Mouse (Mus musculus) megakaryocyte, adult 5-6 weeks (primary cell): ENCODE results near the gene Hdac9. TPM values are rescaled to one million over a fixed set of nuclear protein-coding genes. Genes with fewer than 3 reads are reported as not detected.

Source experiments
- ATAC-seq: 2 replicates; pipeline ENCODE4 v1.8.0; 2016; ENCODE audit warnings: mild to moderate bottlenecking, inconsistent platforms; ENCODE audit not compliant: poor library complexity, severe bottlenecking
- total RNA-seq, 2 experiments: library from RNA; stranded (forward) in 1 of 2; stranded (reverse) in 1 of 2; fragments of 153-499, 151-499 nt in 1 of 2; fragments of 221-1000, 200-1000 nt in 1 of 2; gene quantifications; 2 replicates each; pipeline versions ENCODE4 v1.2.3 to v1.2.4; 2015 to 2017

Gene Hdac9
- total RNA-seq (2015) (10.8 and 12.5 TPM in 2 replicates), total RNA-seq (2017) (16.0 and 16.2 TPM in 2 replicates)

GRCm38 (mm10) chr12:34916995-34917394 lies at the start of gene Hdac9:
Gene Hdac9 (minus strand): TSS chr12:34917095.
- ATAC-seq = no peak

DNA sequence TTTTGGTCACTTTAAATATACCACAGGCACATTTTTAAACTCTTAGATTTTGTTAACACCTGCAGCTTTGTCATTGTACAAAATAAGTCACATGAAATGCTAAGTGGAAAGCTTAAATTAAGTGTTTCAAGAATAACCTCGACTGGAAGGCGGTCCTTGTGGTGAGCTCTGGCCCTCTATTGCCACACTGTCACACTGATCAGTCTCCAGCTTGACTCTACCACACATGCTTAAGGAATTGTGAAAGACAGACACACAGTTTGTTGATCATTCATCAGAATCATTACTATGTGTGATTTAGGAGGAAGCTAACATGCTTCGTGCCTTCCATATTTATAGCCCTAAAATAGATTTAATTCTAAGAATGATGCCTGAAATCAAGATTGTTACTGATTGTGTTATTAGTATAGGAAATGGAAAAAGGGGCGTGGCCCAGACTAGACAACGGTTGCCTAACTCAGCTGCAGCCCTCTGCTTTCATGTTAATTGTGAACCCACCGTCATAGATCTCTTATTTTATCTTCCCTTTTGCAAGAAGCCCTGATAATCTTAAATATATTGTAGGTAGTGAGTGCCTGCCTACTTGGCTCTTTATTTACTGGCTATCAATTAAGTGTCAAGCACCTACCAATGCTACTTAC lies 32.3 kb upstream of the Hdac9 start:
- peak; percentile 64 for ATAC-seq

DNA sequence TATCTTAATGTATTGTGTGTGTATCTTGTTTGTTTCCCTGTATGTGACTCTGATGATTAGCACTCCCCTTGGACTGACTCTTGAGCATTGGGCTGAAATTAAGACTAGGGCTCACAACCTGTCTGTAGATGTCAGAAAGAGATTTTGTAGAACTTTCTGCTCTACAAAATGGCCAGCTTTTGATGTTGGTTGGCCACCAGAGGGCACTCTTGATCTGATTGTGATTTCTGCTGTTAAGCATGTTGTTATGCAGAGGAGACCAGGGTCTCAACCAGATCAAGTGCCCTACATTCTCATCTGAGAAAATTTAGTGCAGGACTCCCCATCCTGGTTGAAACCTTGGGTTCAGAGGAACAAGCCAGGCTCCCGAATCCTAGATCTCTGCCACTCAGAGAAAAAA lies 21.0 kb upstream of the Hdac9 start:
- ATAC-seq = no peak

DNA sequence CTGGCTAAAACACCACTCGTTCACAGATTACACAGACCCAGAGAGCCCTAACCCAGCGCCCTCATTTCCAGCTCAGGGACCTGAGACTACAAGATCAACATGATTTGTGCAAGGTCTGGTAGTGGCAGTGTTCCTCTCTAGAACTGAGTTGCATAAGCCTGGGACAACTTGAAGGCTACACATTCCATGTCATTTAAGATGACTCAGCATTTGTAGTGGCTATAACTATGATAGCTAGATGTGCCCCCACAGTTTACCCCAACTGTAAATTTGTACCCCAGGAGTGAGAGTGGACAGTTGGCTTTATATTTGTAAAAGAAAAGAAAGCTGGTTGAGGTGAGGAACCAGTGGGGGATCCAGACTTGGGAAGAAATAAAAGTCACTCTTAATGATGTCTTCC lies 8.9 kb downstream of the Hdac9 start:
- no peak for ATAC-seq

- no peak for ATAC-seq
Observed at GRCm38 (mm10) chr12:34907506-34907850, 9.4 kb downstream of the Hdac9 start.

GRCm38 (mm10) chr12:34906704-34907505 lies 10.0 kb downstream of the Hdac9 start:
- no peak for ATAC-seq

GRCm38 (mm10) chr12:34906376-34906703 lies 10.6 kb downstream of the Hdac9 start:
- ATAC-seq = no peak

DNA sequence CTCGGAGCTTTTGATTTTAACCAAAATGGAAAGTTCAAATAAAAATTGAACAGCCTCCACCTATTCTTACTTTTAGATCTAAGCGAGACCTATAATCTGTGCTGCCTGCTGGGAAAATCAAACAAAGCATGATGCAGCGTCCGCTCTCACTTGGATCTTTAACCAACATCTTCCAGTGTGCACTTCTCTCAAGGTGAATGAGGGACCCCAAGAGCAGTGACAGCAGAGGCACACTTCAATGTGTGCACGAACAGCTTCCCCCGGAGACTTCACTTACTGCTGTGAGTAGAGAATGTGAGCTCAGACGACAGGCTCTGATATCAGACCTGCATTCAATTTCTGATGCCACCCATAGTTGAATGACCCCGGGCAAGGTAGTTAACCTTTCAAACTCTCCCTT lies 16.7 kb downstream of the Hdac9 start:
- no peak for ATAC-seq

- no peak for ATAC-seq
Observed at GRCm38 (mm10) chr12:34894867-34895266, 22.0 kb downstream of the Hdac9 start.

DNA sequence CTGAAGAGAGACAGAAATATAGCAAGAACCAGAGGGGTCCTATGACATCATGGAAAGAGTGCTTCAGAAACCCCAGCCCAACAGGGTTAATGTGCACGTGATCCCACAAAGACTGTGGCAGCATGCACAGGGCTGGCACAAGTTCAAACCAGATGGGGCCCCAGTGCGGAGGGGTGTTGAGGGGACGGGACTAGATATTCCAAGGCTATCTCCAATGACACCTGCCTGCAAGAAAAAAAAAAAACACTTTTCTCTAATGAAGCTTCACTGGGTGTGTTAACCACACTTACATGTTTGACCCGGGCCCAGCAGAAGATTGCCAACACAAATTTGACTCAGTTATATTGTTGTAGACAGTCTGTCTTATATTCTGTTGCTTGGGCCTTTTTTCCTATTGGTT lies 28.2 kb downstream of the Hdac9 start:
- ATAC-seq = no peak

- no peak for ATAC-seq
Observed at GRCm38 (mm10) chr12:34874926-34875325, 42.0 kb downstream of the Hdac9 start.

GRCm38 (mm10) chr12:34871028-34871427 lies 45.9 kb downstream of the Hdac9 start:
- ATAC-seq = no peak

GRCm38 (mm10) chr12:34841196-34841595 lies 75.7 kb downstream of the Hdac9 start:
- no peak for ATAC-seq

GRCm38 (mm10) chr12:34837318-34837717 lies 79.6 kb downstream of the Hdac9 start:
- no peak for ATAC-seq

- ATAC-seq = no peak
Observed at GRCm38 (mm10) chr12:34836864-34837263, 80.0 kb downstream of the Hdac9 start.

DNA sequence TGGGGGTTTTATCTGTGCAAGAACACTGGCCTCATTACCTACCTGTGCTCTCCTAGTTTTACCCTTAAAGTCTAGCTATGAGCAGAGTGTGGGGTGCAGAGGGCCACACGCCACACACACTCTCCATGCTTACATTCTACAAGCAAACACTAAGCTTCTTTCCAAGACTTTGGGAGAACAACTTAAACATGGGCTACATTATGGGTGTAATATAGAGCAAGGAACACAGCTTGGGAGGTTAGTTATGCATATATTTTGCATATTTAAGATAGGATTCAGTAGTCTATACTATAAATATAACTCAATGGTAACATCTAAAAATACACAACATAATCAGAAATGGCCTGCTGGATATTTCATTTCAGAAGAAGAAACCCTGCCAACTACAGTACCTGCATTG lies 80.8 kb downstream of the Hdac9 start:
- ATAC-seq = no peak

DNA sequence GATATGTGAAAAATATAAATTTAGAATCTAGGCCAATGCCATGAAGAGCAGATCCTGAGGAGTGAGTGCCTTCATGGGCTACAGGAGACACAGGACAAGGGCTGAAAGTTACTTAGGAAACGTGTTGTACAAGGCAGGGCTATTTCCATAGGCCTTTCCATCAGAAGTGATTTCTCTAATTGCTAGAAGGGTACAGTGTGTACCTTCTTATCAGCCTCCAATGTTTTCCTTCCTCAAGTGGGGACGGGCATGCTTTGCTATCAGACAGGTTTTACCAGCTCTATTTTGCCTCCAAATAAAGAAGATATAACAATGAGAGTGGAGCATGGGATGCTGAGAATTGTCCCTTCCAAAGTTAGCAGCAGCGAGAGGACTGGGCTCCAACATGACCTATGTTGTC lies 81.4 kb downstream of the Hdac9 start:
- no peak for ATAC-seq

GRCm38 (mm10) chr12:34828684-34829083 lies 88.2 kb downstream of the Hdac9 start:
- ATAC-seq = no peak

GRCm38 (mm10) chr12:34826931-34827330 lies 90.0 kb downstream of the Hdac9 start:
- no peak for ATAC-seq

DNA sequence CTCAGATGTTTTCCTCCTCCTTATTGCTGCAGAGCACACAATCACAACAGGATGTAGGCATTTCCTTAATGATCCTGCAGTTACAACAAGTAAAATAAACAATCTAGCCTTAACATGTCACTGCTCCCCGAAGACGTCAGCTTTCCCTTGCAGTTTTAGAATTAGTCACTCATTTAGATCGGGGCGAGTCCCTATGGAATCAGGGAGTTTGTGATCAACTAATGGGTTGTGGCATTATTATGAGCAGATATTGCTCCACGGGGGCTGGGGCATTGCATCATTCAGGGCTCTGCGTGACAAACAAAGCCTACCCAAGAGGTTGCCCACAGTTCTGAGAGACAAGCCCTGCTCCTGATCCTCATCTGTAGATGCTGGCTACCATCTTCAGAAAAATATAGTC lies 96.7 kb downstream of the Hdac9 start:
- no peak for ATAC-seq

- ATAC-seq = no peak
Observed at GRCm38 (mm10) chr12:34811673-34812613, 105.0 kb downstream of the Hdac9 start.
